Mouse (Mus musculus) liver, adult 2 months (tissue): Measurements from ENCODE around the gene Fgfr2.

Experiments
- CTCF ChIP-seq: fragments of 200-500 bp; IDR thresholded peaks from 2 replicates; pipeline ENCODE4 v1.5.1; 2011; ENCODE audit warnings: low read depth, low read length, control low read depth
- POLR2A ChIP-seq: fragments of 200-500 bp; IDR thresholded peaks from 2 replicates; pipeline ENCODE4 v1.6.1; 2011; ENCODE audit warnings: low read length, control low read depth; ENCODE audit not compliant: insufficient read depth; ENCODE audit errors: extremely low read depth

- no peak for TF ChIP-seq CTCF
- TF ChIP-seq POLR2A, result no peak
Measured at GRCm38 (mm10) chr7:132260632-132261031, 862.5 kb downstream of the Fgfr2 start.
